Mouse (Mus musculus) heart, postnatal 0 days (tissue): ENCODE results near the gene Camkmt. TPM values are rescaled to one million over a fixed set of nuclear protein-coding genes. Genes with fewer than 3 reads are reported as not detected.

ENCODE experiments used
- ATAC-seq: fragments of 200-750 bp; cut with Nextera tagmentation; 2 replicates; pipeline ENCODE4 v1.8.0; 2017; ENCODE audit warnings: low read depth, moderate number of reproducible peaks, moderate library complexity; ENCODE audit not compliant: insufficient read depth
- DNase-seq: peaks from one replicate; pipeline ENCODE4 v3.0.0-alpha.2; 2016; ENCODE audit warnings: low spot score
- H3K27ac ChIP-seq: fragments of 300-500 bp; sonication (generic); 2 replicates; pipeline ENCODE4 v1.5.1; 2014; ENCODE audit warnings: low read depth, mild to moderate bottlenecking
- H3K27me3 ChIP-seq: fragments of 300-500 bp; sonication (generic); 2 replicates; pipeline ENCODE4 v1.6.1; 2014; ENCODE audit warnings: low read length, mixed read lengths; ENCODE audit not compliant: control insufficient read depth, insufficient read depth
- H3K36me3 ChIP-seq: fragments of 300-500 bp; sonication (generic); replicated peaks from 2 replicates; pipeline ENCODE4 v1.6.1; 2014; ENCODE audit warnings: low read length, mixed read lengths; ENCODE audit not compliant: control insufficient read depth, insufficient read depth
- H3K4me1 ChIP-seq: fragments of 300-500 bp; sonication (generic); 2 replicates; pipeline ENCODE4 v1.6.1; 2014; ENCODE audit warnings: antibody characterized with exemption; ENCODE audit not compliant: control insufficient read depth, insufficient read depth
- H3K4me2 ChIP-seq: fragments of 300-500 bp; sonication (generic); 2 replicates; pipeline ENCODE4 v1.6.1; 2014; ENCODE audit warnings: low read depth, mild to moderate bottlenecking, low read length, moderate library complexity
- H3K4me3 ChIP-seq: fragments of 300-500 bp; sonication (generic); 2 replicates; pipeline ENCODE4 v1.5.1; 2014; ENCODE audit warnings: low read depth, low read length
- H3K9ac ChIP-seq: fragments of 300-500 bp; sonication (generic); replicated peaks from 2 replicates; pipeline ENCODE4 v1.6.1; 2014; ENCODE audit warnings: low read depth, low read length, mixed read lengths
- H3K9me3 ChIP-seq: fragments of 300-500 bp; sonication (generic); replicated peaks from 2 replicates; pipeline ENCODE4 v1.6.1; 2016; ENCODE audit warnings: low read length; ENCODE audit not compliant: control insufficient read depth
- CTCF ChIP-seq: IDR thresholded peaks from 2 replicates; pipeline ENCODE4 v1.5.1; 2016; ENCODE audit warnings: antibody characterized with exemption, control low read depth, low read depth
- EP300 ChIP-seq: IDR thresholded peaks from 2 replicates; pipeline ENCODE4 v1.6.1; 2016; ENCODE audit warnings: antibody characterized with exemption, low read depth
- WGBS: fragments of 180-500 bp; shearing (Covaris S2); extraction: QIAGEN DNeasy Blood & Tissue Kit; methylation state at CpG from one replicate; pipeline ENCODE4 v1.1.7; 2014; 5-methylcytosine and 5-hydroxymethylcytosine counted together
- polyA plus RNA-seq: library from polyadenylated mRNA; unstranded; fragments of >200 nt; fragmentation: Nextera tagmentation; extraction: Ambion mirVana; gene quantifications from 2 replicates; pipeline ENCODE4 v1.2.1, GENCODE M21; 2015
- total RNA-seq: library from RNA; depleted of rRNA; stranded (reverse); fragments of >200 nt; gene quantifications from 2 replicates; pipeline ENCODE4 v1.2.3, GENCODE M21; 2014; ENCODE audit warnings: low replicate concordance

The Camkmt gene
- total and polyA plus RNA-seq, 2 experiments from 2014 or later: 1.7 to 3.4 TPM

DNA sequence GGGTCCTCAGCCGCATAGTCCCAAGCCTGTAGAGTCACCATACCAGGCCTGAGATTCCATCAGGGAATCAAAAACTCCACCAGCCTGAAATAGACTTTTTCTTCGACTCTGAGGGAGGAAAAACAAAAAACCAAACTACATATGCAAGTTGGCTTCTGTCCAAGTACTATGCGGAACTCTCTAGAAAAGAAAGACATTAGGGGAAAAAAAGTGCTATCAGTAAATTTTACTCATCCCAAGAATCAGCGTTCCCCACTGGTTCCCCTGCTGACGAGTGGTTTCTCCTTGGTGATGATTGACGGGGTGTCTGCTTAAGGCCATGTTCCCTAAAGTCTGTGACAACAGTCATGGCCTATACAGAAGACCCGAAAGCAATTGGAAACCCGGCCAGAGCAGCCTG is 352.7 kb downstream of the Camkmt start:
- Histone ChIP-seq H3K9ac (no peak overlapping the region), H3K4me2 (no peak overlapping the region), H3K4me1 (no peaks in the 10 kb centered on the region), H3K27me3 (no peaks in the 10 kb centered on the region), H3K27ac (no peak overlapping the region), H3K36me3 (no peaks in the 10 kb centered on the region), H3K9me3 (no peaks in the 10 kb centered on the region), H3K4me3 (no peak overlapping the region)
- TF ChIP-seq CTCF (no peak), EP300 (no peak)
- no peak for ATAC-seq
- 66% methylated on average over 8 of the region's 8 CpGs for WGBS
- no peak for DNase-seq

- peak overlapping the region; percentile 50 for H3K4me2 ChIP-seq
- no peak overlapping the region for H3K27ac ChIP-seq
- no peaks in the 10 kb centered on the region for H3K36me3 ChIP-seq
- peaks cover 63% of the 10 kb centered on the region for H3K27me3 ChIP-seq
- TF ChIP-seq EP300 (no peak), CTCF (no peak)
- H3K4me3 ChIP-seq: peak overlapping the region; percentile 21
- H3K4me1 ChIP-seq: no peaks in the 10 kb centered on the region
- 5% methylated on average over 23 of the region's 23 CpGs for WGBS
- no peak overlapping the region for H3K9ac ChIP-seq
- no peaks in the 10 kb centered on the region for H3K9me3 ChIP-seq
- DNase-seq (no peak), ATAC-seq (no peak)
Measured at GRCm38 (mm10) chr17:85454419-85454983, 364.1 kb downstream of the Camkmt start.

- H3K27ac ChIP-seq: no peak overlapping the region
- no peaks in the 10 kb centered on the region for H3K4me1 ChIP-seq
- ATAC-seq: no peak
- TF ChIP-seq EP300 (no peak), CTCF (no peak)
- no peak for DNase-seq
- 5% methylated on average over 16 of the region's 16 CpGs for WGBS
- H3K27me3 ChIP-seq: peaks cover 69% of the 10 kb centered on the region
- H3K9ac ChIP-seq: no peak overlapping the region
- peak overlapping the region; percentile 21 for H3K4me3 ChIP-seq
- peak overlapping the region; percentile 50 for H3K4me2 ChIP-seq
- H3K36me3 ChIP-seq: no peaks in the 10 kb centered on the region
- H3K9me3 ChIP-seq: no peaks in the 10 kb centered on the region
Measured at GRCm38 (mm10) chr17:85455063-85455462, 364.7 kb downstream of the Camkmt start.

DNA sequence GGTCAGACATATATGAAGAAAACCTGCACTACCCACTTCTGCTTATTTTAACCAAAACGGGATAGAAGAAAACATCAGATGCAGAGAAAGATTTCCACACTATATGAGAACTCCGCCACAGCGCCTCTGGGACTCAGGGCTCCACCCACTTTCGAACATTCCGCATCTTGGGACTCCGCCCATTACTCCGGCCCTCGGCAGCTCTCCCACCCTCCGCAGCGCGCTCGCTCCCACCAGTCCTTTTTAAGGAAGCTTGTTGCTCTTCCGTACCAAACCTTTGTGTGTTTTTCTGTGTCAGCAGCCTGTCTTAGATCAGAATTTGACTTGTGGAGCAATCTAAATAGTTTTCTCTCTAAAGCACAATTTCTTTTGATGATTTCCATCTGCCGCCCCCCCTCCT is 367.7 kb downstream of the Camkmt start:
- no peaks in the 10 kb centered on the region for H3K9me3 ChIP-seq
- DNase-seq (peak; percentile 6), ATAC-seq (no peak)
- H3K36me3 ChIP-seq: no peaks in the 10 kb centered on the region
- no peaks in the 10 kb centered on the region for H3K4me1 ChIP-seq
- H3K4me3 ChIP-seq: no peak overlapping the region
- WGBS: 7% methylated on average over 14 of the region's 14 CpGs
- no peak overlapping the region for H3K27ac ChIP-seq
- H3K9ac ChIP-seq: no peak overlapping the region
- H3K4me2 ChIP-seq: no peak overlapping the region
- H3K27me3 ChIP-seq: peaks cover 93% of the 10 kb centered on the region
- TF ChIP-seq CTCF (no peak), EP300 (no peak)

DNA sequence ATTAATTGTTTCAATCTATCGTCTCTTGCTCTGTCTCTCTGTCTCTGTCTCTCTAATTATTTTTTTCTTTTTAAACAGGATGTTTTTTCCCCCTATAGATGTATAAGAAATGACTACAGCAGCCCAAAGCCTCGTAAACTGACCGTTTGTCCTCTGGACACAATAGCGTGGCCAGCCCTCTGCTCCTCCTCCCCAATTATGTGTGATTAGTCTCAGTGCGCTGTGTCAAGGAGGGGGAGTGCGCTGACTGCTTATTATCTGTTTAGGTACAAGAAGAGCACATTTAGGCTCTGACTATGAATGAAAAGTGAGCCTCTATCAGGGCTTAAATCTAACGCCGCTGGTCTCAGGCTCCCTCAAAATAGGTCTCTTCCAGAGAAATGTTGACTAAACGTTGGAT is 368.2 kb downstream of the Camkmt start:
- WGBS: 20% methylated on average over 9 of the region's 9 CpGs
- peaks cover 93% of the 10 kb centered on the region for H3K27me3 ChIP-seq
- no peaks in the 10 kb centered on the region for H3K9me3 ChIP-seq
- no peak overlapping the region for H3K27ac ChIP-seq
- TF ChIP-seq EP300: no peak
- TF ChIP-seq CTCF: no peak
- no peak overlapping the region for H3K4me2 ChIP-seq
- H3K36me3 ChIP-seq: no peaks in the 10 kb centered on the region
- H3K4me3 ChIP-seq: no peak overlapping the region
- H3K4me1 ChIP-seq: no peaks in the 10 kb centered on the region
- no peak overlapping the region for H3K9ac ChIP-seq
- DNase-seq (no peak), ATAC-seq (no peak)

- ATAC-seq (no peak), DNase-seq (no peak)
- Histone ChIP-seq H3K4me3 (no peak overlapping the region), H3K9ac (no peak overlapping the region), H3K36me3 (no peaks in the 10 kb centered on the region), H3K27me3 (peaks cover 98% of the 10 kb centered on the region), H3K4me2 (no peak overlapping the region), H3K4me1 (no peaks in the 10 kb centered on the region), H3K27ac (no peak overlapping the region), H3K9me3 (no peaks in the 10 kb centered on the region)
- WGBS: 42% methylated on average over 3 of the region's 3 CpGs
- TF ChIP-seq CTCF (no peak), EP300 (no peak)
Measured at GRCm38 (mm10) chr17:85461577-85461976, 371.2 kb downstream of the Camkmt start.
